Mouse (Mus musculus) liver, postnatal 0 days (tissue): ENCODE results near the gene S100pbp. TPM values are rescaled to one million over a fixed set of nuclear protein-coding genes. Genes with fewer than 3 reads are reported as not detected.
A peak's percentile ranks its signal among the peaks of the same experiment; 100 is the strongest.

Source experiments
- ATAC-seq: fragments of 200-750 bp; cut with Nextera tagmentation; 2 replicates; pipeline ENCODE4 v1.8.0; 2017; ENCODE audit warnings: mild to moderate bottlenecking, moderate library complexity
- DNase-seq: peaks from one replicate; pipeline ENCODE4 v3.0.0-alpha.2; 2016
- H3K27ac ChIP-seq: fragments of 300-500 bp; sonication (generic); 2 replicates; pipeline ENCODE4 v1.5.1; 2014; ENCODE audit warnings: antibody characterized with exemption, moderate library complexity, mild to moderate bottlenecking, low read depth
- H3K27me3 ChIP-seq: fragments of 300-500 bp; sonication (generic); 2 replicates; pipeline ENCODE4 v1.6.1; 2014; ENCODE audit warnings: low read length, control low read depth, mixed read lengths; ENCODE audit not compliant: insufficient read depth
- H3K36me3 ChIP-seq: fragments of 300-500 bp; sonication (generic); replicated peaks from 2 replicates; pipeline ENCODE4 v1.6.1; 2014; ENCODE audit warnings: mild to moderate bottlenecking, control low read depth, low read length, moderate library complexity, mixed read lengths; ENCODE audit not compliant: insufficient read depth
- H3K4me1 ChIP-seq: fragments of 300-500 bp; sonication (generic); 2 replicates; pipeline ENCODE4 v1.6.1; 2014; ENCODE audit warnings: antibody characterized with exemption, mild to moderate bottlenecking, control low read depth; ENCODE audit not compliant: insufficient read depth
- H3K4me2 ChIP-seq: fragments of 300-500 bp; sonication (generic); 2 replicates; pipeline ENCODE4 v1.6.1; 2014; ENCODE audit warnings: low read depth, mild to moderate bottlenecking, low read length, moderate library complexity, mixed read lengths
- H3K4me3 ChIP-seq: fragments of 300-500 bp; sonication (generic); 2 replicates; pipeline ENCODE4 v1.5.1; 2014; ENCODE audit warnings: low read depth, low read length
- H3K9ac ChIP-seq: fragments of 300-500 bp; sonication (generic); replicated peaks from 2 replicates; pipeline ENCODE4 v1.6.1; 2014; ENCODE audit warnings: mild to moderate bottlenecking, moderate library complexity
- H3K9me3 ChIP-seq: fragments of 300-500 bp; sonication (generic); 2 replicates; pipeline ENCODE4 v1.6.1; 2016; ENCODE audit warnings: mild to moderate bottlenecking, control low read depth, low read length, mixed read lengths
- CTCF ChIP-seq: sonication (generic); IDR thresholded peaks from 2 replicates; pipeline ENCODE4 v1.5.1; 2016; ENCODE audit warnings: antibody characterized with exemption, low read depth
- EP300 ChIP-seq: IDR thresholded peaks from 2 replicates; pipeline ENCODE4 v1.6.1; 2016; ENCODE audit warnings: antibody characterized with exemption, low read depth, mild to moderate bottlenecking
- WGBS: fragments of 180-500 bp; shearing (Covaris S2); extraction: QIAGEN DNeasy Blood & Tissue Kit; methylation state at CpG from one replicate; pipeline ENCODE4 v1.1.7; 2014; ENCODE audit not compliant: insufficient replicate concordance; 5-methylcytosine and 5-hydroxymethylcytosine counted together
- polyA plus RNA-seq: library from polyadenylated mRNA; unstranded; fragments of >200 nt; fragmentation: Nextera tagmentation; extraction: Ambion mirVana; gene quantifications from 2 replicates; pipeline ENCODE4 v1.2.1, GENCODE M21; 2015

The S100pbp gene
- polyA plus RNA-seq, 1 experiment from 2014 or later = 3.6 TPM

GRCm38 (mm10) chr4:129136189-129136578 lies 53.3 kb downstream of the S100pbp start:
- ATAC-seq = no peak
- TF ChIP-seq CTCF = no peak
- no peak for TF ChIP-seq EP300
- H3K9me3 ChIP-seq = no peaks in the 10 kb centered on the region
- no peak overlapping the region for H3K27ac ChIP-seq
- peaks cover 46% of the 10 kb centered on the region for H3K27me3 ChIP-seq
- no peak for DNase-seq
- H3K9ac ChIP-seq = peak overlapping the region; percentile 48; the same call in 1 of the 2 replicates
- H3K4me1 ChIP-seq = peaks cover 31% of the 10 kb centered on the region
- H3K4me3 ChIP-seq = peak overlapping the region; percentile 53
- H3K36me3 ChIP-seq = no peaks in the 10 kb centered on the region
- WGBS = 32% methylated on average over 9 of the region's 9 CpGs
- peak overlapping the region; percentile 77 for H3K4me2 ChIP-seq

- 44% methylated on average over 2 of the region's 2 CpGs for WGBS
- DNase-seq (no peak), ATAC-seq (no peak)
- peaks cover 49% of the 10 kb centered on the region for H3K27me3 ChIP-seq
- H3K4me1 ChIP-seq = peaks cover 32% of the 10 kb centered on the region
- no peaks in the 10 kb centered on the region for H3K36me3 ChIP-seq
- H3K9ac ChIP-seq = no peak overlapping the region
- no peak overlapping the region for H3K27ac ChIP-seq
- no peak overlapping the region for H3K4me2 ChIP-seq
- no peaks in the 10 kb centered on the region for H3K9me3 ChIP-seq
- TF ChIP-seq EP300 (no peak), CTCF (no peak)
- H3K4me3 ChIP-seq = no peak overlapping the region
Observed at GRCm38 (mm10) chr4:129135637-129136036, 53.9 kb downstream of the S100pbp start.

- 6% methylated on average over 15 of the region's 15 CpGs for WGBS
- Histone ChIP-seq H3K4me1 (peaks cover 30% of the 10 kb centered on the region), H3K4me2 (peak overlapping the region; percentile 54), H3K36me3 (no peaks in the 10 kb centered on the region), H3K27me3 (peaks cover 52% of the 10 kb centered on the region), H3K9ac (0 out of 2 replicates have a peak overlapping the region, but pooled peaks have one; percentile 34), H3K4me3 (no peak overlapping the region), H3K27ac (no peak overlapping the region), H3K9me3 (no peaks in the 10 kb centered on the region)
- DNase-seq = peak; percentile 83
- no peak for ATAC-seq
- TF ChIP-seq CTCF = peak; percentile 90
- no peak for TF ChIP-seq EP300
Observed at GRCm38 (mm10) chr4:129134799-129135585, 54.5 kb downstream of the S100pbp start.

- no peak overlapping the region for H3K9ac ChIP-seq
- H3K27me3 ChIP-seq = peaks cover 30% of the 10 kb centered on the region
- no peak overlapping the region for H3K27ac ChIP-seq
Observed at GRCm38 (mm10) chr4:129130755-129131303, 58.7 kb downstream of the S100pbp start.

GRCm38 (mm10) chr4:129130149-129130548 lies 59.4 kb downstream of the S100pbp start:
- peak; percentile 67 for DNase-seq
- Histone ChIP-seq H3K4me3 (no peak overlapping the region), H3K36me3 (no peaks in the 10 kb centered on the region), H3K4me2 (0 out of 2 replicates have a peak overlapping the region, but pooled peaks have one; percentile 15), H3K27ac (no peak overlapping the region), H3K27me3 (peaks cover 30% of the 10 kb centered on the region), H3K9ac (no peak overlapping the region), H3K9me3 (no peaks in the 10 kb centered on the region), H3K4me1 (peaks cover 12% of the 10 kb centered on the region; the same call in 1 of the 2 replicates)
- peak; percentile 40; the same call in 1 of the 2 replicates for ATAC-seq
- WGBS = 3% methylated on average over 8 of the region's 8 CpGs
- TF ChIP-seq EP300 (no peak), CTCF (peak; percentile 81)

More at GRCm38 (mm10) chr4:129130755-129131303, 58.7 kb downstream of the S100pbp start:
- peak overlapping the region; percentile 15; the same call in 1 of the 2 replicates for H3K4me2 ChIP-seq
- DNase-seq (no peak), ATAC-seq (no peak)
- TF ChIP-seq EP300 (no peak), CTCF (no peak)
- no peaks in the 10 kb centered on the region for H3K36me3 ChIP-seq
- peaks cover 10% of the 10 kb centered on the region; the same call in 1 of the 2 replicates for H3K4me1 ChIP-seq
- no peaks in the 10 kb centered on the region for H3K9me3 ChIP-seq
- 5% methylated on average over 17 of the region's 17 CpGs for WGBS
- no peak overlapping the region for H3K4me3 ChIP-seq

- H3K27ac ChIP-seq = no peak overlapping the region
- ATAC-seq (no peak), DNase-seq (no peak)
- H3K4me1 ChIP-seq = peaks cover 10% of the 10 kb centered on the region; the same call in 1 of the 2 replicates
- 53% methylated on average over 9 of the region's 9 CpGs for WGBS
- no peak overlapping the region for H3K4me2 ChIP-seq
- H3K27me3 ChIP-seq = peaks cover 31% of the 10 kb centered on the region
- no peak overlapping the region for H3K9ac ChIP-seq
- H3K36me3 ChIP-seq = no peaks in the 10 kb centered on the region
- no peaks in the 10 kb centered on the region for H3K9me3 ChIP-seq
- TF ChIP-seq EP300 (no peak), CTCF (no peak)
- no peak overlapping the region for H3K4me3 ChIP-seq
Observed at GRCm38 (mm10) chr4:129129387-129129786, 60.1 kb downstream of the S100pbp start.
